Mouse (Mus musculus): ENCODE results near the gene Sc5d.

Gene Sc5d

DNA sequence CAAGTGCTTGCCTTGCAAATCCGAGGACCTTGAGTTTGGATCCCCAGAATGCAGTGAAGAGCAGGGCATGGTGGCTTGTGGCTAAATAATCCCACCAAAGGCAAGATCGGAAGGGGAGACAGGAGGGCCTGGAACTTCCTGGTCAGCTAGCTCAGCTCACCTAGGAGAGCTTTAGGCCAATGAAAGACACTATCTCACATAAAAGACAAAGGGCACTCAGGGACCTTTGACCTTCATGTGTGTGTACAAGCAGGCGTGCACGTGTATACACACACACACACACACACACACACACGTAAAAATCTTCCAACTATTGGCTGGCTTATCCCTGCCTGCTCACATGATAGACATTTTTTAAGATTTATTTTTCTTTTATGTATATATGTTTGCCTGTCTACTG, 3.6 kb downstream of the Sc5d start:
- no peak for DNase-seq (ENCODE audit: low read depth, low spot score)

DNA sequence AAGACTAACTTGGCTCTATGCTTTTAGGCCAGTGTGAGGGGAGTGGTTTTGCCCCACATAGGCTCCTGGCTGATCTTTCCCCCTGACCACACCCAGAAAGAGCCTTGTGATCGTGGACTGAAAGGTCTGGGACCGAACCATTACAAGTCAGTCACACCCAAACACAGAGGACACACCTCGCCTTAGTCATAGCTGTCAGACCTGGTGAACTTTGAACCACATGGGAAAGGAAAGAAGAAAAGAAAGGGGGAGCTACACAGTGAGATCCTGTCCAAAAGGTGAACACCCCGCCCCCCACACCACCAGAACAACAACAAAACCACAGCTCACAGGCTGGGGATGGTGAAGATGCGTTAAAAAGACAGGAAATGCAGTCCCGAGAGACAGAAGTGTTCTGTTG, 14.9 kb downstream of the Sc5d start:
- no peak for DNase-seq (ENCODE audit: low read depth, low spot score)

GRCm38 (mm10) chr9:42246688-42247087, 17.4 kb downstream of the Sc5d start:
- no peak for DNase-seq (ENCODE audit: low read depth, low spot score)

GRCm38 (mm10) chr9:42244173-42244572, 19.9 kb downstream of the Sc5d start:
- DNase-seq (ENCODE audit: low read depth, low spot score) = no peak

GRCm38 (mm10) chr9:42241021-42241420, 23.0 kb downstream of the Sc5d start:
- no peak for DNase-seq (ENCODE audit: low read depth, low spot score)

DNA sequence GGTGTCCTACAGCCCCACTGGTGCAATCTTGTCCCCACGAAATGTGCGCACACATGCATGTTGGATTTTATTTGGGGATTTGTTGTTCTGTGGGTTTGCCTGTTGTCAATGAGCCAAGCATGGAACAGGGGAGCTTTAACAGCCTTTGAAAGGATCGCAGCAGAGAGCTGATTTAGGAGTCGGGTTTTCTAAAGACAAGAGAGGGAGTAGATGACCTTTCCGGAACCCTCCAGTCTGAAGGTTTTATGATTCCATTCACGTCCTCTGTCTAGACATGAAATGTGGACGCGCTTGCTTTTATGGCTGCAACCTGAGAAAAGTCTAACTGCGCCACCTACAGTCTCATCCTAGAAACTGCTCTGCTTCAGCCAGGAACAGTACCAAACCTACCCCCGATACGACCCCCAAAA, 23.5 kb downstream of the Sc5d start:
- DNase-seq (ENCODE audit: low read depth, low spot score) = peak; percentile 55

DNA sequence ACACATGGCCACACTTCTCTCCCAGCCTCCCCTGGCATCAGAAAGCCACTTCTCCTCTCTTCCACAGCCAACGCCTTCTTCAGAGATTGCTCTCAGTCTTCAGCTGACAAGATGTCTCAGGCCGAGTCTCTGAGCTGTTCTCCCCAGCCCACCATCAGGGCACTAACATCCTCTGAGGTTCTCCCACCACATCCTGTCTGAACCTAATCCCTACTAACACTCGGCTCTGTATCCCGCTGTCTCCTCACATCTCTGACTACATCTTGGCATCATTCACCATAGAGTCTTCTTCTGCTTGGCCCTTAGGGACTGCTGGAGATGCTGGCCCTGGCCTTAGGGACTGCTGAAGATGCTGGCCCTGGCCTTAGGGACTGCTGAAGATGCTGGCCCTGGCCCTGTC, 25.2 kb downstream of the Sc5d start:
- no peak for DNase-seq (ENCODE audit: low read depth, low spot score)

GRCm38 (mm10) chr9:42231116-42231515, 32.9 kb downstream of the Sc5d start:
- no peak for DNase-seq (ENCODE audit: low read depth, low spot score)

DNA sequence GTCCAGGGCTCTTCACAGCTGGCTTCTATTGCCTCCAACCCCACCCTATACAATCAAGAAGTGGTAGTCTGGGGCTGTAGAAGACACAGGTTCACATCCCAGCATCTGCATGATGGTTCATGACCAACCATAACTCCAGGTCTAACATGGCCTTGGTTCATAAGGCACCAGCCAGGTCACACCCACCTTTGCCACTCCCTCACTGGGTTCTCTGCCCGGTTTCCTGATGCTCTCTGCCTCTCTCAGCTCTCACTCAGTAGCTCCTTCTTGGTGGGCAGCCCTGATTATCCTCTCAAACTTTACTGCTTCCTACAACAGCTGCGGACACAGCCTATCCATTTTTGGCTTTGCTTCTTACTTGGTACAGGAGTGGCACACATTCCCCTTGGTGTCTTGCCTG, 33.7 kb downstream of the Sc5d start:
- no peak for DNase-seq (ENCODE audit: low read depth, low spot score)

DNA sequence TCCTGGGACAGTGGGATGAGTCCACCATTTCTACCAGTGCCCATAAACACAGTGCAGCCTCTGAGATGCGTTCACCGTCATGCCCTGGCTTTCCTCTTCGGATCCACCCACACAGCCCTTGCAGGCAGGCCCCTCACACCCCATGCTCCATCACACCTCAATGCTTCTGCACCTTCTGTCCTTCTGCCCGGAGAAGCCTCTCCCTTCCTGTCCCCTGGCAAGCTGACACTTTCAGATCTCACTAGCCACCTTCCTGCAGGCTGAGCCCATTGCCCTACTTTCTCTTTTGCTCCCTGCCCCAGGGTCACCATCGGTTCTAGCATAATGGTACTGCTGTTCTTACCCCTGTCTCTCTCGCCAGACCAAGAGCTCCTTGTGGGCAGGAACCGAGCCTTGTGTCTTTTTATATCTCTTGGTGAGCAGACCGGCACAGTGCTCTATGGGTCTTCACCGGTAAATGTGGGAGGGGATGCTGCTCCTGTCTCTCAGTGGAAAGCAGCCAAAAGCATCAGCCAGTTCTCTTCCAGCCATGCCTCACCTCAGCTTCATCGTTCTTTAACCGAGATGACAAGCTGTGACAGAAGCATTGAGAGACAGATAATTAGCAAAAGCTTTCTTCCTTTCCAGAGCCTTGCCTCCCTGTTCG, 34.5 kb downstream of the Sc5d start:
- DNase-seq (ENCODE audit: low read depth, low spot score) = no peak

GRCm38 (mm10) chr9:42227804-42228203, 36.3 kb downstream of the Sc5d start:
- DNase-seq (ENCODE audit: low read depth, low spot score) = no peak

DNA sequence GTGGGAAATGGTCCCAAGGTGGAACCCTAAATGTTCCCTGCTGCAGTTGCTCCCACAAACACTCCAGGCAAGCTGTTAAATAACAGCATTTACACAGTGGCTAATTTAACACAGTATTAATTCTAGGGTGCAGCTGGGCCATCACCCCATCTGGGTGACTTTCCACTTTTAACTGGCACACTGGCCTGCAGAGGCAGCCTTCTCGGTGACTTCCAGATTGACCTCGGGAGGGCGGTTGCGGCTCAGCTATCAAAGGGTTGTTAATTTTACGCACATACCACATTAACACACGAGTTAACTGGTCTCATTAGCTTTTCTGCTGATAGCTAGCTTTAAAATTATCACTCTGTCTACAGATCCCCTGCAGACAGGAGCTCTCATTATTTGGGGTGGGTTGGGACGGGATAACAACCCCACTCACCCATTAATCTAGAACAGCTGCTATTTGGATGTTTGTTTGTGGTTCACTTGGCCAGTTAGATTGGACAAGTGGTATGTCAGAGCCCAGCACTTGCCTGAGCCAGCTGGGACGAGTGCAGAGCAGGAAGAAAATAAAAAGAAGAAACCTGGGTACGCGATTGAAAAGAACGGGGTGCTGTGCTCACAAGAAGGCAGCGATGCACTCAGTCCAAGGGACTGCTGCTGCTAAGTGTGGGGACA, 44.9 kb downstream of the Sc5d start:
- no peak for DNase-seq (ENCODE audit: low read depth, low spot score)

GRCm38 (mm10) chr9:42217685-42218084, 46.4 kb downstream of the Sc5d start:
- DNase-seq (ENCODE audit: low read depth, low spot score) = no peak

- DNase-seq (ENCODE audit: low read depth, low spot score) = no peak
Observed at GRCm38 (mm10) chr9:42214116-42214515, 49.9 kb downstream of the Sc5d start.

- DNase-seq (ENCODE audit: low read depth, low spot score) = no peak
Observed at GRCm38 (mm10) chr9:42213142-42213541, 50.9 kb downstream of the Sc5d start.

DNA sequence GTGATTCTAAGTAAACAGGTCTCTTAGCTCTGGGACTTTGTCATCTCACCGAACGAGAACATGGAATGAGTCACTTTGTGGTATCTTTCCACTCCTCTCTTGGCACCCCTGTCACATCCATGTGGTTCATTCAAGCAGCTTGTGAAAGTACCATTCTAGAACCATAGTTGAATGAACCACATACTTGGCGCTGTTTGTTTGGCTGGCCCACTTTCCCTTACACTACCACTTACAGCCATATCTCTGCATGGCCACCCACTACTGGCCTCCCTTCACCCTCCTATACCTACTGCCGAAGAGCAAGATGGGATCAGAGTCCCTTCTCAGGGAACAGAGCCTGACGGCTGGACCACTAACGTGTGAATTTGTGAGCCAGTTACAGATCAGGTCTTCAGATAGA, 54.4 kb downstream of the Sc5d start:
- DNase-seq (ENCODE audit: low read depth, low spot score) = peak; percentile 92

GRCm38 (mm10) chr9:42208463-42208862, 55.6 kb downstream of the Sc5d start:
- DNase-seq (ENCODE audit: low read depth, low spot score) = peak; percentile 69

- DNase-seq (ENCODE audit: low read depth, low spot score) = no peak
Observed at GRCm38 (mm10) chr9:42206750-42207149, 57.3 kb downstream of the Sc5d start.

DNA sequence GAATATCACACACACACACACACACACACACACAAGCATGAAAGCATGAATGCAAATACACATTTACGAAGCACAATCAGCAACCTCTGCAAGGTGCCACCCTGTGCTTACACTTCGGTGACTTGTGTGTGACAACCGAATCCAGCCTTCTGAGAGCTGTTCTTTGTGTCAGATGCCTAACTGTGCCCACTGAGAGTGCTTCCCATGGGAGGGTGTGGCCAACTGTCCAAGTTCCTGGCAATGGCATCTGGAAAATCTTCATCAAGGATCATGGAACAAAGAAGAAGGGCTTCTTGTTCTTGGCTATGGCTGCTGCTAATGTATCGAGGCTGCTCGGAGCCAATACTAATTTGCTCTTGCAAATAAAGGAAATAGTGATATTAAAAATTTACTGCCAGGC, 61.8 kb downstream of the Sc5d start:
- no peak for DNase-seq (ENCODE audit: low read depth, low spot score)
